Mouse (Mus musculus) ES-E14 (cell line): ENCODE results near the gene Plcb2. TPM values are rescaled to one million over a fixed set of nuclear protein-coding genes. Genes with fewer than 3 reads are reported as not detected.

Source experiments
- DNase-seq: peaks from one replicate; pipeline ENCODE4 v3.0.0-alpha.2; 2013; ENCODE audit warnings: low read depth, low spot score
- H3K27ac ChIP-seq: 2 replicates; pipeline ENCODE4 v1.5.1; 2012; ENCODE audit warnings: low read depth, mild to moderate bottlenecking, low read length, moderate library complexity, mixed read lengths; ENCODE audit not compliant: poor library complexity, insufficient read depth, severe bottlenecking
- H3K36me3 ChIP-seq: 2 replicates; pipeline ENCODE4 v1.6.1; 2012; ENCODE audit warnings: mild to moderate bottlenecking, low read length, moderate library complexity, mixed read lengths; ENCODE audit not compliant: control insufficient read depth, poor library complexity, insufficient read depth, severe bottlenecking
- H3K4me1 ChIP-seq, 2 experiments: fragments of 150-350 bp in 1 of 2; sonication (generic) in 1 of 2; 2 replicates each; pipeline ENCODE4 v1.6.1; 2012; ENCODE audit warnings: low read length in 2 of 2, mild to moderate bottlenecking in 1 of 2, mixed read lengths in 1 of 2; ENCODE audit not compliant: control insufficient read depth in 2 of 2, insufficient read depth in 2 of 2, poor library complexity in 1 of 2
- H3K4me3 ChIP-seq, 2 experiments: fragments of 150-350 bp in 1 of 2; sonication (generic) in 1 of 2; 2 replicates each; pipeline ENCODE4 v1.5.1; 2012; ENCODE audit warnings: low read length in 2 of 2, low read depth in 1 of 2, mild to moderate bottlenecking in 1 of 2, mixed read lengths in 1 of 2; ENCODE audit not compliant: insufficient read depth in 1 of 2, poor library complexity in 1 of 2, severe bottlenecking in 1 of 2
- H3K9ac ChIP-seq: 2 replicates; pipeline ENCODE4 v1.6.1; 2012; ENCODE audit warnings: low read depth, mild to moderate bottlenecking, low read length, mixed read lengths; ENCODE audit not compliant: poor library complexity, insufficient read depth, severe bottlenecking
- H3K9me3 ChIP-seq: fragments of 150-350 bp; sonication (generic); 2 replicates; pipeline ENCODE4 v1.6.1; 2012; ENCODE audit warnings: low read depth, mild to moderate bottlenecking, low read length; ENCODE audit not compliant: control insufficient read depth, insufficient read depth
- CHD2 ChIP-seq: IDR thresholded peaks from 2 replicates; pipeline ENCODE4 v1.6.1; 2014; ENCODE audit warnings: mild to moderate bottlenecking, low read depth, low read length, inconsistent platforms
- HCFC1 ChIP-seq: IDR thresholded peaks from 2 replicates; pipeline ENCODE4 v1.6.1; 2012; ENCODE audit warnings: low read length, inconsistent platforms, borderline replicate concordance; ENCODE audit not compliant: insufficient read depth
- MAFK ChIP-seq: IDR thresholded peaks from 2 replicates; pipeline ENCODE4 v1.6.1; 2014; ENCODE audit warnings: mild to moderate bottlenecking, low read depth, low read length, inconsistent platforms; ENCODE audit not compliant: insufficient read depth
- ZC3H11A ChIP-seq: IDR thresholded peaks from 2 replicates; pipeline ENCODE4 v1.6.1; 2012; ENCODE audit warnings: low read depth, mild to moderate bottlenecking, inconsistent platforms, low read length, borderline replicate concordance
- ZNF384 ChIP-seq: IDR thresholded peaks from 2 replicates; pipeline ENCODE4 v1.6.1; 2012; ENCODE audit warnings: low read depth, low read length, inconsistent platforms
- in situ Hi-C, 2 experiments: fragments of 600-800 bp; cut with MboI; formaldehyde crosslinking; loops; one replicate each; pipeline ENCODE4 v1.15.1; 2025; ENCODE audit warnings: low sequenced_read_pairs in 2 of 2, inconsistent platforms in 1 of 2; ENCODE audit not compliant: unreplicated experiment in 2 of 2
- total RNA-seq: library from RNA; depleted of rRNA; stranded (reverse); fragments of 300-350 nt; gene quantifications from 2 replicates; pipeline ENCODE4 v1.2.3, GENCODE M21; 2012

Gene Plcb2
- total RNA-seq, 1 experiment = 0.09 TPM

GRCm38 (mm10) chr2:118731981-118732380 is 3.7 kb upstream of the Plcb2 start:
- TF ChIP-seq HCFC1 = no peak
- TF ChIP-seq MAFK = no peak
- TF ChIP-seq ZC3H11A = no peak
- TF ChIP-seq ZNF384 = no peak
- no peak for TF ChIP-seq CHD2
- peaks cover 0 to 4% of the 10 kb centered on the region in 2 experiments; a peak in 1 of 4 replicates for H3K4me1 ChIP-seq
- in situ Hi-C loops = no loop called here
- H3K4me3 ChIP-seq = no peak overlapping the region
- DNase-seq = no peak
- H3K9ac ChIP-seq = no peak overlapping the region
- H3K27ac ChIP-seq = no peak overlapping the region
- H3K9me3 ChIP-seq = no peaks in the 10 kb centered on the region
- H3K36me3 ChIP-seq = no peaks in the 10 kb centered on the region

GRCm38 (mm10) chr2:118730622-118730915 is 2.3 kb upstream of the Plcb2 start:
- Histone ChIP-seq H3K27ac (no peak overlapping the region), H3K9me3 (no peaks in the 10 kb centered on the region), H3K4me1 (peaks cover 0 to 4% of the 10 kb centered on the region in 2 experiments; a peak in 1 of 4 replicates), H3K4me3 (no peak overlapping the region), H3K9ac (no peak overlapping the region), H3K36me3 (no peaks in the 10 kb centered on the region)
- no peak for TF ChIP-seq CHD2
- TF ChIP-seq HCFC1 = no peak
- TF ChIP-seq ZNF384 = no peak
- no peak for TF ChIP-seq MAFK
- TF ChIP-seq ZC3H11A = 0 out of 2 replicates have a peak, but pooled peaks have one; percentile 19
- in situ Hi-C loops = no loop called here
- DNase-seq = no peak

GRCm38 (mm10) chr2:118729816-118730621 is 1.8 kb upstream of the Plcb2 start:
- in situ Hi-C loops = no loop called here
- peaks cover 0 to 4% of the 10 kb centered on the region in 2 experiments; a peak in 1 of 4 replicates for H3K4me1 ChIP-seq
- no peak overlapping the region for H3K9ac ChIP-seq
- H3K27ac ChIP-seq = no peak overlapping the region
- no peak for DNase-seq
- H3K9me3 ChIP-seq = no peaks in the 10 kb centered on the region
- H3K4me3 ChIP-seq = no peak overlapping the region
- no peak for TF ChIP-seq MAFK
- TF ChIP-seq CHD2 = no peak
- no peak for TF ChIP-seq HCFC1
- TF ChIP-seq ZNF384 = no peak
- no peak for TF ChIP-seq ZC3H11A
- no peaks in the 10 kb centered on the region for H3K36me3 ChIP-seq

- no peak overlapping the region for H3K27ac ChIP-seq
- H3K9ac ChIP-seq = no peak overlapping the region
- no peaks in the 10 kb centered on the region for H3K36me3 ChIP-seq
- in situ Hi-C loops = no loop called here
- peaks cover 0 to 4% of the 10 kb centered on the region in 2 experiments; a peak in 1 of 4 replicates for H3K4me1 ChIP-seq
- TF ChIP-seq ZNF384 = no peak
- no peak for TF ChIP-seq ZC3H11A
- TF ChIP-seq HCFC1 = no peak
- no peak for TF ChIP-seq MAFK
- no peak for TF ChIP-seq CHD2
- no peaks in the 10 kb centered on the region for H3K9me3 ChIP-seq
- no peak overlapping the region for H3K4me3 ChIP-seq
- DNase-seq = no peak
Observed at GRCm38 (mm10) chr2:118729194-118729593, 956 bp upstream of the Plcb2 start.

- Histone ChIP-seq H3K36me3 (no peaks in the 10 kb centered on the region), H3K27ac (no peak overlapping the region), H3K4me3 (no peak overlapping the region), H3K4me1 (peaks cover 0 to 4% of the 10 kb centered on the region in 2 experiments; a peak in 1 of 4 replicates), H3K9me3 (no peaks in the 10 kb centered on the region), H3K9ac (no peak overlapping the region)
- TF ChIP-seq CHD2 (no peak), MAFK (no peak), HCFC1 (no peak), ZNF384 (no peak), ZC3H11A (no peak)
- in situ Hi-C loops = no loop called here
- no peak for DNase-seq
Observed at GRCm38 (mm10) chr2:118727911-118728310, 327 bp downstream of the Plcb2 start.
